Mouse (Mus musculus): Measurements from ENCODE around the gene Ccdc3. TPM values are rescaled to one million over a fixed set of nuclear protein-coding genes. Genes with fewer than 3 reads are reported as not detected.

Ccdc3 gene
- polyA plus RNA-seq, 1 experiment = 0.19 TPM

GRCm38 (mm10) chr2:5125506-5125905 is 12.1 kb upstream of the Ccdc3 start:
- Histone ChIP-seq H3K4me3 (ENCODE audit: insufficient read depth, poor library complexity, severe bottlenecking) (no peak overlapping the region), H3K27me3 (ENCODE audit: control insufficient read depth, insufficient read depth, insufficient read length) (no peaks in the 10 kb centered on the region), H3K79me3 (ENCODE audit: low read depth) (no peaks in the 10 kb centered on the region), H3K36me3 (ENCODE audit: control insufficient read depth, insufficient read depth) (no peaks in the 10 kb centered on the region), H3K79me2 (ENCODE audit: control insufficient read depth, insufficient read depth) (no peaks in the 10 kb centered on the region), H3ac (ENCODE audit: control insufficient read depth, insufficient read length, low read depth) (no peak overlapping the region)
- TF ChIP-seq USF1 (IDR thresholded peaks at IDR 0.05; ENCODE audit: low read depth) = no peak
- TF ChIP-seq FOSL1 (IDR thresholded peaks at IDR 0.05; ENCODE audit: insufficient read depth, low read length, poor library complexity, severe bottlenecking) = no peak
- TF ChIP-seq CEBPB (IDR thresholded peaks at IDR 0.05; ENCODE audit: low read depth) = no peak
- no peak for TF ChIP-seq MYOG (IDR thresholded peaks at IDR 0.05; ENCODE audit: control insufficient read depth, extremely low read depth, insufficient read length)
- no peak for TF ChIP-seq MYOD1 (IDR thresholded peaks at IDR 0.05; ENCODE audit: control insufficient read depth, insufficient read length, low read depth)
- TF ChIP-seq MAX (IDR thresholded peaks at IDR 0.05) = no peak
- TF ChIP-seq CTCF (IDR thresholded peaks at IDR 0.05; ENCODE audit: control insufficient read depth, insufficient read depth, insufficient read length) = no peak

DNA sequence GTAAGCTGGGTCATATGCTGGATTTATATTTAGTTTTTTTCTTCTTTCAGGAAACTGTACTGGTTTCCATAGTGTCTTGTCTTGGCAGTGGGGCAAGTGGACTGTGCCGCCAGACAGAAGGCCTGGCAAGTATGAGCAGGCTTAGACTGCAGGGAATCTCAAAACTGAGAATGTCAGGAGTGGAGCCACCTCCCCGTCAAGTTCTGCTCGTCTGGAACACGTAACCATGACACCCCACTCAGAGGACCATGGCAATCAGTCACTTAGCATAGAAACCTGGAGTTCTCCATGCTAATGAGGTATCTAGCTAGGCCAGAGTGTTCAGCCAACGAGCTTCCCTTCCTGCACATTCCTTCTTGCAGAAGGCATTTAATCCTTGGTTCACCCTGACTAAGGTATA is 10.2 kb upstream of the Ccdc3 start:
- Histone ChIP-seq H3K27me3 (ENCODE audit: control insufficient read depth, insufficient read depth, insufficient read length) (no peaks in the 10 kb centered on the region), H3K79me2 (ENCODE audit: control insufficient read depth, insufficient read depth) (no peaks in the 10 kb centered on the region), H3K36me3 (ENCODE audit: control insufficient read depth, insufficient read depth) (no peaks in the 10 kb centered on the region), H3K79me3 (ENCODE audit: low read depth) (no peaks in the 10 kb centered on the region), H3K4me3 (ENCODE audit: insufficient read depth, poor library complexity, severe bottlenecking) (no peak overlapping the region), H3ac (ENCODE audit: control insufficient read depth, insufficient read length, low read depth) (no peak overlapping the region)
- TF ChIP-seq CTCF (IDR thresholded peaks at IDR 0.05; ENCODE audit: control insufficient read depth, insufficient read depth, insufficient read length) = no peak
- no peak for TF ChIP-seq MAX (IDR thresholded peaks at IDR 0.05)
- no peak for TF ChIP-seq CEBPB (IDR thresholded peaks at IDR 0.05; ENCODE audit: low read depth)
- no peak for TF ChIP-seq FOSL1 (IDR thresholded peaks at IDR 0.05; ENCODE audit: insufficient read depth, low read length, poor library complexity, severe bottlenecking)

DNA sequence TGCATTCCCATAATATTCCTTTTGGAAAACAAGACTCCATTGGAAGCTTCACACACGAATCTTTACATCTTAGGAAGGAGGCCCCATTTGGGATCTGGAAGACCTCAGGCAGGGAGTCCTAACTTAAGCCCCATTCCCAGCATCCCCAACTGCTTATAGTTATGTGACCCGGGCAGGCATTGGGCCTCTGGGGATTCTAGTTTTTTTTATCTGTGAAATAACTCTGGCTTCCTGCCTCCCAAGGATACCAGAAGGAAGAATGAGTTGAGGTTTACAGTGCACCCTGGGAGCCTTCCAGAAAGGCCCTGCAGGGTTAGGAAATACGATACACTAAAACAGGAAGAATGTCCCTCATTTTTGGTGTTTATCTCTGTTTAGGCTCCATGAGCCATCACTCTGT is 8.5 kb upstream of the Ccdc3 start:
- Histone ChIP-seq H3K36me3 (ENCODE audit: control insufficient read depth, insufficient read depth) (no peaks in the 10 kb centered on the region), H3K27me3 (ENCODE audit: control insufficient read depth, insufficient read depth, insufficient read length) (no peaks in the 10 kb centered on the region), H3K79me2 (ENCODE audit: control insufficient read depth, insufficient read depth) (no peaks in the 10 kb centered on the region), H3K4me3 (ENCODE audit: insufficient read depth, poor library complexity, severe bottlenecking) (no peak overlapping the region), H3ac (ENCODE audit: control insufficient read depth, insufficient read length, low read depth) (no peak overlapping the region), H3K79me3 (ENCODE audit: low read depth) (no peaks in the 10 kb centered on the region)
- TF ChIP-seq USF1 (IDR thresholded peaks at IDR 0.05; ENCODE audit: low read depth) (no peak), MYOD1 (IDR thresholded peaks at IDR 0.05; ENCODE audit: control insufficient read depth, insufficient read length, low read depth) (no peak), MYOG (IDR thresholded peaks at IDR 0.05; ENCODE audit: control insufficient read depth, extremely low read depth, insufficient read length) (no peak), CEBPB (IDR thresholded peaks at IDR 0.05; ENCODE audit: low read depth) (no peak), CTCF (IDR thresholded peaks at IDR 0.05; ENCODE audit: control insufficient read depth, insufficient read depth, insufficient read length) (no peak), FOSL1 (IDR thresholded peaks at IDR 0.05; ENCODE audit: insufficient read depth, low read length, poor library complexity, severe bottlenecking) (no peak), MAX (IDR thresholded peaks at IDR 0.05) (no peak)

DNA sequence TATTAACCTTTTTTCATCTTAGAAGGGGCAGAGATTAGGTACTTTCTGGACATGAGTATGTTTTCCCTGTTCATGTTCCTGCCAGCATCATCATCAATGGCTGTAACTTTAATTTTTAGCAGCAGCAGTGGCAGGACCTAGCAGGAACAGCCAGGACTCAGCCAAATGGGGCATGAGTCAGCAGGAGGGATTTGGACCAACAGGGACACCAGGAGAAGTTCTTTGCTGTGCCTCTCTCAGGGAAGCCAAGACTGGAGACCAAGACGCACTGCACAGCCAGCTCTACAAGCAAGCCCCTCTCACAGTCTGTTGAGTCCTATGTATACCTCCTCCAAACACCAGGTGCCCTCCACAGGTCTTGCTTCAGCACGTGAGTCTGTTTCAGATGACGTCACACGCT is 5.5 kb upstream of the Ccdc3 start:
- Histone ChIP-seq H3ac (ENCODE audit: control insufficient read depth, insufficient read length, low read depth) (no peak overlapping the region), H3K27me3 (ENCODE audit: control insufficient read depth, insufficient read depth, insufficient read length) (peaks cover 9% of the 10 kb centered on the region), H3K36me3 (ENCODE audit: control insufficient read depth, insufficient read depth) (no peaks in the 10 kb centered on the region), H3K4me3 (ENCODE audit: insufficient read depth, poor library complexity, severe bottlenecking) (no peak overlapping the region), H3K79me2 (ENCODE audit: control insufficient read depth, insufficient read depth) (no peaks in the 10 kb centered on the region), H3K79me3 (ENCODE audit: low read depth) (no peaks in the 10 kb centered on the region)
- TF ChIP-seq MAX (IDR thresholded peaks at IDR 0.05) (no peak), USF1 (IDR thresholded peaks at IDR 0.05; ENCODE audit: low read depth) (no peak), MYOG (IDR thresholded peaks at IDR 0.05; ENCODE audit: control insufficient read depth, extremely low read depth, insufficient read length) (no peak), CTCF (IDR thresholded peaks at IDR 0.05; ENCODE audit: control insufficient read depth, insufficient read depth, insufficient read length) (no peak), FOSL1 (IDR thresholded peaks at IDR 0.05; ENCODE audit: insufficient read depth, low read length, poor library complexity, severe bottlenecking) (no peak), CEBPB (IDR thresholded peaks at IDR 0.05; ENCODE audit: low read depth) (no peak), MYOD1 (IDR thresholded peaks at IDR 0.05; ENCODE audit: control insufficient read depth, insufficient read length, low read depth) (no peak)

DNA sequence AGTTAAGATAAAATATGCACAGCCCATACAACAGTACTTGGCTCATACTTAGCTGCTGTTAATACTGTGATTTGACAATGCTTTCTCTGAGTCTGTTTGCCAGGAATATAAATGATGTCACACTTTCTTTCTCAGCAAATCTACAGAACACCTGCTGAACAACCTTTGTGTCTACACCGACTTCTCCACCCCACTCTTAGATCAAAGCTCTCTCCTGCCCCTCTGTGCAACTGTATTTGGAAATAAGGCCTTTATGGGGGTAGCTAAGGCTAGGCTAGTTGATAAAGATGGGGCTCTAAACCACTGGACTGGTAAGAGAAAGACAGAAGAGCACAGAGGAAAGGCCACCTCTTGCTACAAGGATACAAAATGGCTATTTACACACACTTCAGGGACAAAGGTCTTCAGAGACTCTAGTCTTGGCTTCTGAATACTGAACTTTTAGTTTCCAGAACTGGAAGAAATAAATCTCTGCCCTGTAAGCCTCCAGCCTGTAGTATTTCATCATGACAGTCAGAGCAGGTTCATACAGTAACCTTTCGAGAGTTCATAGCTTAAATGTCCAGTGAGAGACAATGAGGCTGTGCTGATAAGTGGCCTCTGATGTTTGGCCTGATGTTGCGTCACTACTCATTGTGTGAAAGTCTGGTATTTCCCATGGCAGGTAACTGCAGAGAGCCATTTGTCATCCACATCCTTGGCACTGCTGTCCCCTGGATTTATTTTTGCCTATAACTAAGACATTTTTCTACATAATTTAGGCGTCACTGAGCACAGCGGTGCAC is 2.4 kb upstream of the Ccdc3 start:
- no peaks in the 10 kb centered on the region for H3K79me2 ChIP-seq (ENCODE audit: control insufficient read depth, insufficient read depth)
- H3K4me3 ChIP-seq (ENCODE audit: insufficient read depth, poor library complexity, severe bottlenecking) = no peak overlapping the region
- no peaks in the 10 kb centered on the region for H3K79me3 ChIP-seq (ENCODE audit: low read depth)
- H3ac ChIP-seq (ENCODE audit: control insufficient read depth, insufficient read length, low read depth) = no peak overlapping the region
- TF ChIP-seq MYOG (IDR thresholded peaks at IDR 0.05; ENCODE audit: control insufficient read depth, extremely low read depth, insufficient read length) (no peak), CEBPB (IDR thresholded peaks at IDR 0.05; ENCODE audit: low read depth) (peak; percentile 14)
- no peaks in the 10 kb centered on the region for H3K36me3 ChIP-seq (ENCODE audit: control insufficient read depth, insufficient read depth)
- peaks cover 24% of the 10 kb centered on the region for H3K27me3 ChIP-seq (ENCODE audit: control insufficient read depth, insufficient read depth, insufficient read length)

GRCm38 (mm10) chr2:5139961-5140360 is 2.4 kb downstream of the Ccdc3 start:
- no peaks in the 10 kb centered on the region for H3K36me3 ChIP-seq (ENCODE audit: control insufficient read depth, insufficient read depth)
- H3K79me3 ChIP-seq (ENCODE audit: low read depth) = no peaks in the 10 kb centered on the region
- no peak overlapping the region for H3K4me3 ChIP-seq (ENCODE audit: insufficient read depth, poor library complexity, severe bottlenecking)
- TF ChIP-seq CEBPB (IDR thresholded peaks at IDR 0.05; ENCODE audit: low read depth) (no peak), MYOG (IDR thresholded peaks at IDR 0.05; ENCODE audit: control insufficient read depth, extremely low read depth, insufficient read length) (no peak), MYOD1 (IDR thresholded peaks at IDR 0.05; ENCODE audit: control insufficient read depth, insufficient read length, low read depth) (no peak), USF1 (IDR thresholded peaks at IDR 0.05; ENCODE audit: low read depth) (no peak), MAX (IDR thresholded peaks at IDR 0.05) (no peak), FOSL1 (IDR thresholded peaks at IDR 0.05; ENCODE audit: insufficient read depth, low read length, poor library complexity, severe bottlenecking) (no peak)
- peaks cover 24% of the 10 kb centered on the region for H3K27me3 ChIP-seq (ENCODE audit: control insufficient read depth, insufficient read depth, insufficient read length)
- no peaks in the 10 kb centered on the region for H3K79me2 ChIP-seq (ENCODE audit: control insufficient read depth, insufficient read depth)
- no peak overlapping the region for H3ac ChIP-seq (ENCODE audit: control insufficient read depth, insufficient read length, low read depth)
